Mouse (Mus musculus): Measurements from ENCODE around the gene Tpm1. TPM values are rescaled to one million over a fixed set of nuclear protein-coding genes. Genes with fewer than 3 reads are reported as not detected.

Gene Tpm1
- polyA plus RNA-seq, 1 experiment from 2014 or later, result 577 TPM

- ATAC-seq (replicated peaks; ENCODE audit: low FRiP score, low read depth), result no peak
- H3K9ac ChIP-seq (ENCODE audit: low read depth, low read length), result no peak overlapping the region
- H3K9me3 ChIP-seq (replicated peaks; ENCODE audit: low read length), result no peaks in the 10 kb centered on the region
- TF ChIP-seq CTCF (IDR thresholded peaks at IDR 0.05; ENCODE audit: low read depth), result no peak
- 100% methylated on average over 1 of the region's 1 CpGs for WGBS
- no peaks in the 10 kb centered on the region for H3K36me3 ChIP-seq (ENCODE audit: insufficient read depth, low read length)
- no peak overlapping the region for H3K4me2 ChIP-seq (ENCODE audit: low read length)
- H3K4me1 ChIP-seq (replicated peaks; ENCODE audit: insufficient read depth, low read length), result no peaks in the 10 kb centered on the region
- H3K27ac ChIP-seq, result no peak overlapping the region
- H3K4me3 ChIP-seq (replicated peaks; ENCODE audit: low read depth, low read length), result no peak overlapping the region
- DNase-seq (ENCODE audit: low spot score), result no peak
- no peaks in the 10 kb centered on the region for H3K27me3 ChIP-seq (ENCODE audit: insufficient read depth, low read length)
These were observed 71.2 kb downstream of the Tpm1 start for GRCm38 (mm10) chr9:66977982-66978381.

- H3K4me3 ChIP-seq (replicated peaks; ENCODE audit: low read depth, low read length), result no peak overlapping the region
- H3K27ac ChIP-seq, result no peak overlapping the region
- H3K4me2 ChIP-seq (ENCODE audit: low read length), result no peak overlapping the region
- H3K4me1 ChIP-seq (replicated peaks; ENCODE audit: insufficient read depth, low read length), result no peaks in the 10 kb centered on the region
- no peaks in the 10 kb centered on the region for H3K9me3 ChIP-seq (replicated peaks; ENCODE audit: low read length)
- TF ChIP-seq CTCF (IDR thresholded peaks at IDR 0.05; ENCODE audit: low read depth), result no peak
- H3K36me3 ChIP-seq (ENCODE audit: insufficient read depth, low read length), result no peaks in the 10 kb centered on the region
- H3K9ac ChIP-seq (ENCODE audit: low read depth, low read length), result no peak overlapping the region
- DNase-seq (ENCODE audit: low spot score), result no peak
- H3K27me3 ChIP-seq (ENCODE audit: insufficient read depth, low read length), result no peaks in the 10 kb centered on the region
- ATAC-seq (replicated peaks; ENCODE audit: low FRiP score, low read depth), result no peak
- 77% methylated on average over 5 of the region's 5 CpGs for WGBS
These were observed 72.1 kb downstream of the Tpm1 start for GRCm38 (mm10) chr9:66977121-66977520.

DNA sequence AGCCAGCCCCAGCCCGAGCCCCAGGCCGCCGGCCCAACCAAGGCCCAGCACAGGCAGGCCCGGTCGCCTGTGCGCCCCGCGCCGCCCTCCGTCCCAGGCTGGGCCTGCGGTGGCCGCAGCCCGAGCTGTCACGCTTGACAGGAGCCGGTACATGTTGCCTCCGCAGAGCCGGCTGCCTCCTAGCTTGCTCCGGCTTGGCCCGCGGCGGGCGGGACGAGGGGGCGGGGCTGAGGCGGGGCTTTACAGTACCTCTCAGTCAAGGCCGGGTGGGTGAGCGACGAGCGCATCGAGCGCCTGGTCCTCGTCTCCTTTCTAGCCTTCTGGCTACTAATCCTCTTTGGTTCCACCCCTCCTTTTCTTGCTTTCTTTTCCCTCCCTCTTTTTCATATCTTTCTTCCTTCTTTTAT lies 74.0 kb downstream of the Tpm1 start, which contains the start of gene Lactb:
Lactb (minus strand) TSS at position 246 of the 407 bp plus-strand sequence.
- DNase-seq (ENCODE audit: low spot score) (peak; percentile 95), ATAC-seq (replicated peaks; ENCODE audit: low FRiP score, low read depth) (peak; percentile 95)
- Histone ChIP-seq H3K4me2 (ENCODE audit: low read length) (peak within 1 kb of the TSS; percentile 78), H3K9me3 (replicated peaks; ENCODE audit: low read length) (no peaks in the 10 kb centered on the region), H3K36me3 (ENCODE audit: insufficient read depth, low read length) (peaks cover 1% of the 10 kb centered on the region; the same call in 1 of the 2 replicates), H3K9ac (ENCODE audit: low read depth, low read length) (peak within 1 kb of the TSS; percentile 86), H3K4me3 (replicated peaks; ENCODE audit: low read depth, low read length) (peak within 1 kb of the TSS; percentile 94), H3K4me1 (replicated peaks; ENCODE audit: insufficient read depth, low read length) (no peaks in the 10 kb centered on the region), H3K27me3 (ENCODE audit: insufficient read depth, low read length) (no peaks in the 10 kb centered on the region), H3K27ac (peak within 1 kb of the TSS; percentile 99)
- no peak for TF ChIP-seq CTCF (IDR thresholded peaks at IDR 0.05; ENCODE audit: low read depth)
- under 1% methylated on average over 31 of the region's 32 CpGs for WGBS

DNA sequence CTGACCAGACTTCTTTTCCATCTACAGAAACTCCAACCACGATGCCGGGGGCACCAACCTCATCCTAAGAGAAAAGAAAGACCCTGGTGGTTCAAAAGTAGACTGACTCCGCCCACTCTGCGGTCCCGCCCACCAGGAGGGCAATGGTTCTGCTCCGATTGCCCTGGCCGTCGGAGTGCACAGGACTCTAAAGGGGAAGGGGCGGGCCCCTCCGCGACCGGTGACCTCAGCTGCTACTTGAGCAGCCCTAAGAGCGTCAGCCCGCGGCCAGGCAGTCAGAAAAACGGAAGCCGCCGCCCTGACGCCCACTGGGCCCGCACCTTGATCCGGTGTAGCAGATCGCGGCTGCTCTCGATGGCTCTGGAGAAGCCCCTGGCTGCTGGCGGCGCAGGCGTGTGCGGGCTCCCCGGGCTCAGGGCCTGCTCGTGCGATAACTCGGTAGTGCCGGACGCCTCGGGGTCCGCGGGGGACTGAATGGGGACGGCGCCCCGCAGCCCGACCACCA lies 74.4 kb downstream of the Tpm1 start:
- H3K4me1 ChIP-seq (replicated peaks; ENCODE audit: insufficient read depth, low read length), result no peaks in the 10 kb centered on the region
- peak overlapping the region; percentile 86 for H3K9ac ChIP-seq (ENCODE audit: low read depth, low read length)
- TF ChIP-seq CTCF (IDR thresholded peaks at IDR 0.05; ENCODE audit: low read depth), result peak; percentile 36; the same call in 1 of the 2 replicates
- ATAC-seq (replicated peaks; ENCODE audit: low FRiP score, low read depth), result peak; percentile 94
- H3K4me2 ChIP-seq (ENCODE audit: low read length), result peak overlapping the region; percentile 78
- no peaks in the 10 kb centered on the region for H3K9me3 ChIP-seq (replicated peaks; ENCODE audit: low read length)
- H3K27ac ChIP-seq, result peak overlapping the region; percentile 99
- H3K36me3 ChIP-seq (ENCODE audit: insufficient read depth, low read length), result peaks cover 6% of the 10 kb centered on the region; the same call in 1 of the 2 replicates
- DNase-seq (ENCODE audit: low spot score), result peak; percentile 89
- H3K27me3 ChIP-seq (ENCODE audit: insufficient read depth, low read length), result no peaks in the 10 kb centered on the region
- WGBS, result under 1% methylated on average over 41 of the region's 41 CpGs
- H3K4me3 ChIP-seq (replicated peaks; ENCODE audit: low read depth, low read length), result peak overlapping the region; percentile 94

Other genes starting within 250 kb of the Tpm1 start
- 23.1 and 25.6 TPM in 2 replicates for gene Aph1c, start 214.7 kb downstream of the Tpm1 start, polyA plus RNA-seq (2015; fragmentation: Nextera tagmentation; extraction: Ambion mirVana)
- gene Rab8b, start 129.7 kb downstream of the Tpm1 start, polyA plus RNA-seq (2015; fragmentation: Nextera tagmentation; extraction: Ambion mirVana), result 9.3 and 10.9 TPM in 2 replicates
- 811 and 895 TPM in 2 replicates for gene Rps27l, start 103.3 kb downstream of the Tpm1 start, polyA plus RNA-seq (2015; fragmentation: Nextera tagmentation; extraction: Ambion mirVana)
- 29.2 and 33.6 TPM in 2 replicates for gene Lactb, start 73.9 kb downstream of the Tpm1 start, polyA plus RNA-seq (2015; fragmentation: Nextera tagmentation; extraction: Ambion mirVana)

All from kidney, postnatal 0 days (tissue).